Mouse (Mus musculus): ENCODE results near the gene Prkaca. TPM values are rescaled to one million over a fixed set of nuclear protein-coding genes. Genes with fewer than 3 reads are reported as not detected.

Gene Prkaca
- 63.1 and 68.1 TPM in 2 replicates for polyA plus RNA-seq (2015; fragmentation: Nextera tagmentation; extraction: Ambion mirVana)

GRCm38 (mm10) chr8:83972150-83973120 lies at the start of gene Prkaca:
TSS of gene Prkaca (plus strand) at chr8:83972993.

GRCm38 (mm10) chr8:83955106-83955957 lies 17.5 kb upstream of the Prkaca start, which contains the start of the genes Gm10644 and Asf1b:
TSS of gene Gm10644 (minus strand) at chr8:83955205.
TSS of gene Asf1b (plus strand) at chr8:83955507.

GRCm38 (mm10) chr8:83997511-83998141 lies 24.8 kb downstream of the Prkaca start, which contains the start of gene Samd1:
TSS of gene Samd1 (plus strand) at chr8:83997672.

DNA sequence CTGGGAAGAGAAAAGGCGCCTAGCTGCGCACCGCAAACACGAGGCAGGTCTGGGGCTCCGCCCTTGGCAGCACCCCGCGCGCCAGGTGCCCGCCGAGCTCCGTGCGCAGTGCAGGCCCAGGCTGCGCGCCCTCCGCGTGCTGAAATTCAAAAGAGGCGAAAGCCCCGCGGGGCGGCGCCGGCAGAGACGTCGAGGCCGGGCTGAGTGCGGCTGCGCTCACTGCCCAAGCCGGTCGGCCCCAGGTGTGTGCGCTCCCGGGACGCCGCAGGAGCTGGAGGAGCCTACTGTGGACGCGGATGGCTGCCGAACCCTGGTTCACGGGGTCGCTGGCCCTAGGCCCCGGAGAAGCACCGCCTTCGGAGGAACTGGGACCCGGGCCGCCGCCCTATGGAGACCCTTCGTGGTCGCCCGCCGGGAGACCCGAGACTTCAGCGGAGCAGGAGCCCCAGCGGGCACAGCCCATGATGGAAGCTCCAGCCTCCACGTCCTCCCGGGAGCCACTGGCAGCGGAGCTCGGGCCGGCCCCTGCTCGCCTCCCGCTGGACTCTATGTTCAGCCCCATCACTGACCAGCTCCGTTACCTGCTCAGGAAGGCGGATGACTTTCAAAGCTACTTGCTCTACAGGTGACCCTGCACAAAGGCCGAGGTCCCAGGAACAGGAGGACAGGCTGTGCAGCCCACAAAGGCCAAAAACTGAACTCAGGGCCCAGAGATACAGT lies 28.6 kb downstream of the Prkaca start, which contains the start of gene 1700067K01Rik:
Gene 1700067K01Rik (plus strand): TSS at position 222 of the 720 bp plus-strand sequence.

DNA sequence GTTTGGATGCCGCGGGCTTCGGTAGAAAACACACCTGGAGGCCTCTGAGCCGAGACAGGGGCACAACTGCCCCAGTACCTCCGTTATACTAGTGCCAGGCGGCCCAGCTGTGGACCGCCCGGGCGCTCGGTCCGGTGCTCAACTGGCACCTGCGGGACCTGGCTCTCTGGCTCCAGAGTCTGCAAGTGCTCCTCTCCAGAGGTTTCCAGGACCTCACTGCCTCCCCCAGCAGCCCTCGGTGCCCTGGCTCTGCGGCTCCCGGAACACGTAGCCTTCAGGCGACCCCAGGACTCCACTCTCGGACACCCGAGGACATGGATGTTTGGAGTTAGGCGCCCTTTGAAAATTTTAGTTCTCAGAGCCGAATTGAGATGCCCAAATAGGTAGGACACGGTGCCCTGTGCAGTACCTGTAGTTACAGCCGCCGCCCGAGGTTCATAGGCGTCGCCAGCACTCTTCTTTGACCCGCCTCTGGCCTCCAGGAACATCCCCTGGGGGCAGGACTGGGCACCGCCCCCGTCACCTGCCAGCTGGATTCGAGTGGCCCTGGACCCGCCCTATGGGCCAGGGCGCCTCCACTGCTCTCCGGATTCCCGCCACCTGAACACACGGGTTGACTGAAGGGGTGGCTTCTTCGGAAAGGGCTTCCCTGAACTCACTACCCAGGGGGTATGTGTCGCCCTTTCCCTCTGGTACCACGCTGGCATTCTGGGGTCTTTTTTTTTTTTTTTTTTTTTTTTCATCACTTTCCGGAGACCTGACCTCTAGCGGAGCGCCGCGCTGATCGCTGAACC lies 39.1 kb downstream of the Prkaca start, which contains the start of gene 2210011C24Rik:
Gene 2210011C24Rik (minus strand): TSS at position 467 of the 794 bp plus-strand sequence.

DNA sequence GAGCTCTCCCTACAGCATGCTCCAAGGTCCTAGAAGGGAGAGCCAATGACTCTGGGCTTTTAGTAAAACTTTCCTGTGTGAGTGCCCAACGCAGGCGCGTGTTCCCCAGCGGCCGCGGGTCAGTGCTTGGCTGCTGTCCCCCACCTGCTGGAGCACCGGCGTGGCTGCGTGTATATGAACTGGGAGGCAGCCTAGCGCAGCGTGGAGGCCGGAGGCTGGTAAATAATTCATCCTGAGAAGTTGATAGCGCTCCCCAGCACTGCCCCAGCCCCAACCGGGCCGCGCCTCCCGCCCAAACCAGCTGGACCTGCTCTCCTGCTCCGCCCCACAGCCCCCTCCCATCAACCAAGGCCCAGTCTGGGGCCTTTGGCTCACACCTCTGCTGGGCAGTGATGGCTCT lies 48.3 kb downstream of the Prkaca start, which contains the start of gene Palm3:
Gene Palm3 (plus strand): TSS at position 376 of the 400 bp plus-strand sequence.

DNA sequence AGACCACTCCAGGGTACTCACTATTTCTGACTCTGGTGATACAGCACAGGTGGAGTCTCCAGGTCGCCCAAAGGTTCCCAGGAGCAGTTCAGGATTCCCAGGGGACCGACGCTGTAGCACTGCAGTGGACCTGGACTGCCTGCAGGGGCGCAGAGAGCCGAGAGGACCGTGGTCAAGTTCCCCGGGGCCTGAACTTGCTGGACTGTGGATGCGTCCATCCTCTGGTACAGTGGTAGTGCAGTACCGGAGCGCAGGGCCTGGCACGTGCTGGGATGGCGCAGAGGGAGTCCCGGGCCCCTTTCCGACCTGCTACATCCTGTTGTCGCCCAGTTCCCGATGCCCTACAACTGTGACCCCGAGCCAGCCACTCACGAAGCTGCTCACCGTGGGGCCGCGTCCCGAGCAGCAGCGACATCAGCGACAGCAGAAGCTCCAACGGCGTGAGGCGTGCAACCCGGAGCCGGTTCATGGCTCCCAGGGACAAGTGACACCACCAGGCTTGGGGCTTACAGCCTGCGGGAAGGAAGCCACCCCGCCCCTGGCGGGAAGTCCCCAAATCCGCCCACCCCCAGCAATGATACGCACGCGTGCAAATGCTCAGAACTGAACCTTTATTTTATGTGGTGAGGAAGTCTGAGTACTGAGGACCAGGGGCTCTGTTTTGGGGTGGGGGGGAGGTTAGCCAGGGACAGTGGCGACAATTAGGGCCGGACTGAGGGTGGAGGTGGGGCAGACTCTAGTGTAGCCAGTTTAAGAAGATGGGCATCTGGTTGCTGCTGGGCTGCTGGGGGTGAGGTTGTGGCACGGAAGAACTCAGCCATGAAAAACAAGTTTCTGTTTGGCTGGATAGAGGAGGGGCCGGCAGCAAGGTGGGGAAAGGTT lies 69.5 kb downstream of the Prkaca start, which contains the start of gene Il27ra:
Gene Il27ra (minus strand): TSS at position 524 of the 882 bp plus-strand sequence.

DNA sequence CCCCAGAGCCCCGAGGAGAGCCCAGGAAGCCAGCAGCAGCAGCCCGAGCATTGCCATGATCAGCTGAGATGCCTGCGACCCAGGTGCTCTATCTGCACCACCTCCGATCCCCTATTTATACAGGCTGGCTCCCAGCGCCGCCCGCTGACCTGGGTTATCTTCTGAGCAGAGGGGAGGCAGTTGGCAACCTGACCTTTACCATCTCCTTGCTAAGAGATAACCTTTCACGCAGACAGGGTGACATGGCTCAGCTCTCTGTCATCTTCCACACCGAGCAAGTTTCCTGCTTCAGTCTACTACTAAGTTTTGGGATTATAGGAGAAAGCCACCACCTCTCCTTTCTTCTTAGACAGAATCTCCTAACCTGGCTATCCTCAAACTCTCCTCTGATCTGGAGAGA lies 72.1 kb downstream of the Prkaca start, which contains the start of gene Rln3:
Gene Rln3 (minus strand): TSS at position 101 of the 400 bp plus-strand sequence.

MicroRNAs within 50 kb of the gene (microRNA counts, 519-probe panel; counts per million panel counts)
- not detected for microRNA mmu-miR-1199

Small RNA genes within 50 kb of the gene (microRNA-seq; reads per million reads assigned to microRNA genes)
- not detected for gene Gm44330
- gene Gm44450 = not detected
- gene Mir1199 = not detected
- gene Mir8111 = 4.6 reads per million, percentile 9 among the genes with 10 or more reads in this experiment

Other genes with a start within 250 kb of the Prkaca start
- 63.6 and 72.3 TPM in 2 replicates for gene Adgre5, start 231.7 kb upstream of the Prkaca start, polyA plus RNA-seq (2015; fragmentation: Nextera tagmentation; extraction: Ambion mirVana)
- gene Adgrl1, start 72.9 kb upstream of the Prkaca start, polyA plus RNA-seq (2015; fragmentation: Nextera tagmentation; extraction: Ambion mirVana) = 9.2 and 10.4 TPM in 2 replicates
- 0.06 and 0.17 TPM in 2 replicates for gene Gm10644, start 17.8 kb upstream of the Prkaca start, polyA plus RNA-seq (2015; fragmentation: Nextera tagmentation; extraction: Ambion mirVana)
- gene Asf1b, start 17.5 kb upstream of the Prkaca start, polyA plus RNA-seq (2015; fragmentation: Nextera tagmentation; extraction: Ambion mirVana) = 14.0 and 18.6 TPM in 2 replicates
- gene Samd1, start 24.7 kb downstream of the Prkaca start, polyA plus RNA-seq (2015; fragmentation: Nextera tagmentation; extraction: Ambion mirVana) = 3.5 and 4.3 TPM in 2 replicates
- 0.39 and 0.48 TPM in 2 replicates for gene 1700067K01Rik, start 28.5 kb downstream of the Prkaca start, polyA plus RNA-seq (2015; fragmentation: Nextera tagmentation; extraction: Ambion mirVana)
- 0.43 and 0.60 TPM in 2 replicates for gene 2210011C24Rik, start 39.2 kb downstream of the Prkaca start, polyA plus RNA-seq (2015; fragmentation: Nextera tagmentation; extraction: Ambion mirVana)
- gene Palm3, start 48.5 kb downstream of the Prkaca start, polyA plus RNA-seq (2015; fragmentation: Nextera tagmentation; extraction: Ambion mirVana) = 0.47 and 1.3 TPM in 2 replicates
- 0.53 and 0.96 TPM in 2 replicates for gene Il27ra, start 69.6 kb downstream of the Prkaca start, polyA plus RNA-seq (2015; fragmentation: Nextera tagmentation; extraction: Ambion mirVana)
- gene Rln3, start 72.0 kb downstream of the Prkaca start, polyA plus RNA-seq (2015; fragmentation: Nextera tagmentation; extraction: Ambion mirVana) = not detected in 2 replicates
- 0.82 and 0.94 TPM in 2 replicates for gene Gm10643, start 92.1 kb downstream of the Prkaca start, polyA plus RNA-seq (2015; fragmentation: Nextera tagmentation; extraction: Ambion mirVana)
- gene Rfx1, start 93.8 kb downstream of the Prkaca start, polyA plus RNA-seq (2015; fragmentation: Nextera tagmentation; extraction: Ambion mirVana) = 3.1 and 3.3 TPM in 2 replicates
- 3.0 and 3.2 TPM in 2 replicates for gene Dcaf15, start 131.8 kb downstream of the Prkaca start, polyA plus RNA-seq (2015; fragmentation: Nextera tagmentation; extraction: Ambion mirVana)
- gene Podnl1, start 153.0 kb downstream of the Prkaca start, polyA plus RNA-seq (2015; fragmentation: Nextera tagmentation; extraction: Ambion mirVana) = 0.16 and 0.22 TPM in 2 replicates
- gene Cc2d1a, start 174.9 kb downstream of the Prkaca start, polyA plus RNA-seq (2015; fragmentation: Nextera tagmentation; extraction: Ambion mirVana) = 14.8 and 15.7 TPM in 2 replicates
- 0.16 and 0.50 TPM in 2 replicates for gene 4930432K21Rik, start 175.0 kb downstream of the Prkaca start, polyA plus RNA-seq (2015; fragmentation: Nextera tagmentation; extraction: Ambion mirVana)
- gene Nanos3, start 212.2 kb downstream of the Prkaca start, polyA plus RNA-seq (2015; fragmentation: Nextera tagmentation; extraction: Ambion mirVana) = 1.1 and 1.3 TPM in 2 replicates

Measured in urinary bladder, postnatal 0 days (tissue).